Mouse (Mus musculus) olfactory bulb, adult 2 months (tissue): ENCODE measurements at regions not wholly inside any gene's neighbourhood (a gene's known extent, or its start where the extent isn't known, plus 50 kb on each side); places are given as distances from the start of the nearest gene placed in this dataset.

Experiments
- CTCF ChIP-seq: fragments of 200-500 bp; IDR thresholded peaks from 2 replicates; pipeline ENCODE4 v1.5.1; 2012; ENCODE audit warnings: low read depth, mild to moderate bottlenecking, low read length, moderate library complexity; ENCODE audit not compliant: insufficient read depth
- POLR2A ChIP-seq: fragments of 200-500 bp; IDR thresholded peaks from 2 replicates; pipeline ENCODE4 v1.6.1; 2012; ENCODE audit warnings: mild to moderate bottlenecking, low read depth, low read length, moderate library complexity; ENCODE audit not compliant: insufficient read depth

- TF ChIP-seq POLR2A (no peak), CTCF (no peak)
These were observed 207.2 kb upstream of the Cdyl start for GRCm38 (mm10) chr13:35452420-35452819.
